Mouse (Mus musculus) testis, adult 2 months (tissue): ENCODE results near the gene Ltb.

ENCODE experiments used
- CTCF ChIP-seq: fragments of 200-500 bp; IDR thresholded peaks from 2 replicates; pipeline ENCODE4 v1.5.1; 2012; ENCODE audit warnings: low read depth, mild to moderate bottlenecking, inconsistent platforms, low read length, moderate library complexity; ENCODE audit not compliant: control insufficient read depth, insufficient read depth, insufficient replicate concordance
- POLR2A ChIP-seq: fragments of 200-500 bp; IDR thresholded peaks from 2 replicates; pipeline ENCODE4 v1.6.1; 2012; ENCODE audit warnings: low read depth, mild to moderate bottlenecking, inconsistent platforms, low read length, moderate library complexity; ENCODE audit not compliant: control insufficient read depth

DNA sequence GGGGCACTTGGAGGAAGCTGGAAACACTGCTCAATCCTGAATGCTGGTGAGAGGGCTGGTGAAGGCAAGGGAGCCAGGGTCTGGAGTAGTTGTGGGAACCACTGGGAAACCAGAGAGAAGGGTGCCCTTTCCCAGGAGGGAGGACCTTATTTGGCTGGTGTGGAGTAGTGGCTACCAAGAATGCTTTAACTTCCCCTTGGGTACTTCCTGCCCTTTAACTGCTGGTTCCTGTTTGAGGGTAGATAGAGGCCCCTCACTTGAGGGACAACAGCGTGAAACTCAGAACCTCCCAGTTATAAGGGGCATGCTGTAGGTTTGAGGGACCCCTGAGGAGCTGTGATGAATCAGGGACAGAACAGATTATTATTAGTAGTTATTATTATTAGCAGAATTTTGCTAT, 5.1 kb upstream of the Ltb start:
- TF ChIP-seq POLR2A (no peak), CTCF (no peak)
